Mouse (Mus musculus) heart, postnatal 0 days (tissue): ENCODE measurements around the gene Pdss2. TPM values are rescaled to one million over a fixed set of nuclear protein-coding genes. Genes with fewer than 3 reads are reported as not detected.

Source experiments
- ATAC-seq: fragments of 200-750 bp; cut with Nextera tagmentation; 2 replicates; pipeline ENCODE4 v1.8.0; 2017; ENCODE audit warnings: low read depth, moderate number of reproducible peaks, moderate library complexity; ENCODE audit not compliant: insufficient read depth
- DNase-seq: peaks from one replicate; pipeline ENCODE4 v3.0.0-alpha.2; 2016; ENCODE audit warnings: low spot score
- H3K27ac ChIP-seq: fragments of 300-500 bp; sonication (generic); 2 replicates; pipeline ENCODE4 v1.5.1; 2014; ENCODE audit warnings: low read depth, mild to moderate bottlenecking
- H3K27me3 ChIP-seq: fragments of 300-500 bp; sonication (generic); 2 replicates; pipeline ENCODE4 v1.6.1; 2014; ENCODE audit warnings: low read length, mixed read lengths; ENCODE audit not compliant: control insufficient read depth, insufficient read depth
- H3K36me3 ChIP-seq: fragments of 300-500 bp; sonication (generic); replicated peaks from 2 replicates; pipeline ENCODE4 v1.6.1; 2014; ENCODE audit warnings: low read length, mixed read lengths; ENCODE audit not compliant: control insufficient read depth, insufficient read depth
- H3K4me1 ChIP-seq: fragments of 300-500 bp; sonication (generic); 2 replicates; pipeline ENCODE4 v1.6.1; 2014; ENCODE audit warnings: antibody characterized with exemption; ENCODE audit not compliant: control insufficient read depth, insufficient read depth
- H3K4me2 ChIP-seq: fragments of 300-500 bp; sonication (generic); 2 replicates; pipeline ENCODE4 v1.6.1; 2014; ENCODE audit warnings: low read depth, mild to moderate bottlenecking, low read length, moderate library complexity
- H3K4me3 ChIP-seq: fragments of 300-500 bp; sonication (generic); 2 replicates; pipeline ENCODE4 v1.5.1; 2014; ENCODE audit warnings: low read depth, low read length
- H3K9ac ChIP-seq: fragments of 300-500 bp; sonication (generic); replicated peaks from 2 replicates; pipeline ENCODE4 v1.6.1; 2014; ENCODE audit warnings: low read depth, low read length, mixed read lengths
- H3K9me3 ChIP-seq: fragments of 300-500 bp; sonication (generic); replicated peaks from 2 replicates; pipeline ENCODE4 v1.6.1; 2016; ENCODE audit warnings: low read length; ENCODE audit not compliant: control insufficient read depth
- CTCF ChIP-seq: IDR thresholded peaks from 2 replicates; pipeline ENCODE4 v1.5.1; 2016; ENCODE audit warnings: antibody characterized with exemption, control low read depth, low read depth
- EP300 ChIP-seq: IDR thresholded peaks from 2 replicates; pipeline ENCODE4 v1.6.1; 2016; ENCODE audit warnings: antibody characterized with exemption, low read depth
- WGBS: fragments of 180-500 bp; shearing (Covaris S2); extraction: QIAGEN DNeasy Blood & Tissue Kit; methylation state at CpG from one replicate; pipeline ENCODE4 v1.1.7; 2014; 5-methylcytosine and 5-hydroxymethylcytosine counted together
- polyA plus RNA-seq: library from polyadenylated mRNA; unstranded; fragments of >200 nt; fragmentation: Nextera tagmentation; extraction: Ambion mirVana; gene quantifications from 2 replicates; pipeline ENCODE4 v1.2.1, GENCODE M21; 2015
- total RNA-seq: library from RNA; depleted of rRNA; stranded (reverse); fragments of >200 nt; gene quantifications from 2 replicates; pipeline ENCODE4 v1.2.3, GENCODE M21; 2014; ENCODE audit warnings: low replicate concordance

The Pdss2 gene
- total and polyA plus RNA-seq, 2 experiments from 2014 or later = 14.7 to 28.9 TPM

- DNase-seq (no peak), ATAC-seq (no peak)
- no peak overlapping the region for H3K27ac ChIP-seq
- no peak overlapping the region for H3K4me2 ChIP-seq
- no peaks in the 10 kb centered on the region for H3K4me1 ChIP-seq
- TF ChIP-seq CTCF = no peak
- TF ChIP-seq EP300 = no peak
- no peaks in the 10 kb centered on the region for H3K36me3 ChIP-seq
- no peak overlapping the region for H3K4me3 ChIP-seq
- WGBS = 90% methylated on average over 2 of the region's 2 CpGs
- no peaks in the 10 kb centered on the region for H3K27me3 ChIP-seq
- H3K9ac ChIP-seq = no peak overlapping the region
- no peaks in the 10 kb centered on the region for H3K9me3 ChIP-seq
These were observed 8.0 kb downstream of the Pdss2 start for GRCm38 (mm10) chr10:43229236-43229635.

- Histone ChIP-seq H3K27ac (no peak overlapping the region), H3K9me3 (no peaks in the 10 kb centered on the region; the same call in 1 of the 2 replicates), H3K9ac (no peak overlapping the region), H3K4me1 (no peaks in the 10 kb centered on the region), H3K27me3 (no peaks in the 10 kb centered on the region), H3K4me3 (no peak overlapping the region), H3K4me2 (no peak overlapping the region), H3K36me3 (no peaks in the 10 kb centered on the region)
- DNase-seq (no peak), ATAC-seq (no peak)
- TF ChIP-seq EP300 (no peak), CTCF (no peak)
- WGBS = 42% methylated on average over 4 of the region's 4 CpGs
These were observed 13.2 kb downstream of the Pdss2 start for GRCm38 (mm10) chr10:43234522-43234921.

GRCm38 (mm10) chr10:43235011-43235410 is 13.7 kb downstream of the Pdss2 start:
- no peak overlapping the region for H3K4me2 ChIP-seq
- H3K9ac ChIP-seq = no peak overlapping the region
- TF ChIP-seq CTCF (no peak), EP300 (no peak)
- H3K4me3 ChIP-seq = no peak overlapping the region
- H3K9me3 ChIP-seq = peaks cover 3% of the 10 kb centered on the region; the same call in 1 of the 2 replicates
- H3K4me1 ChIP-seq = no peaks in the 10 kb centered on the region
- no peaks in the 10 kb centered on the region for H3K27me3 ChIP-seq
- 71% methylated on average over 3 of the region's 3 CpGs for WGBS
- no peak for ATAC-seq
- DNase-seq = no peak
- no peaks in the 10 kb centered on the region for H3K36me3 ChIP-seq
- H3K27ac ChIP-seq = no peak overlapping the region

- H3K4me3 ChIP-seq = no peak overlapping the region
- H3K9me3 ChIP-seq = peaks cover 6% of the 10 kb centered on the region; the same call in 1 of the 2 replicates
- DNase-seq (no peak), ATAC-seq (no peak)
- no peak overlapping the region for H3K4me2 ChIP-seq
- no peak overlapping the region for H3K9ac ChIP-seq
- whole genome bisulfite sequencing = 92% methylated on average over 5 of the region's 5 CpGs
- TF ChIP-seq EP300 (no peak), CTCF (no peak)
- H3K27ac ChIP-seq = no peak overlapping the region
- H3K36me3 ChIP-seq = no peaks in the 10 kb centered on the region
- H3K27me3 ChIP-seq = no peaks in the 10 kb centered on the region
- H3K4me1 ChIP-seq = no peaks in the 10 kb centered on the region
These were observed 14.7 kb downstream of the Pdss2 start for GRCm38 (mm10) chr10:43235758-43236669.

- no peak for TF ChIP-seq EP300
- no peak for TF ChIP-seq CTCF
- no peak for DNase-seq
- H3K27me3 ChIP-seq = no peaks in the 10 kb centered on the region
- WGBS = 94% methylated on average over 8 of the region's 8 CpGs
- no peaks in the 10 kb centered on the region for H3K36me3 ChIP-seq
- H3K9me3 ChIP-seq = peaks cover 6% of the 10 kb centered on the region; the same call in 1 of the 2 replicates
- H3K4me3 ChIP-seq = no peak overlapping the region
- no peak overlapping the region for H3K27ac ChIP-seq
- no peak overlapping the region for H3K9ac ChIP-seq
- H3K4me1 ChIP-seq = no peaks in the 10 kb centered on the region
- no peak for ATAC-seq
- H3K4me2 ChIP-seq = no peak overlapping the region
These were observed 20.9 kb downstream of the Pdss2 start for GRCm38 (mm10) chr10:43242215-43242614.
